Mouse (Mus musculus) forebrain, postnatal 0 days (tissue): ENCODE data around the gene Cdh5. TPM values are rescaled to one million over a fixed set of nuclear protein-coding genes. Genes with fewer than 3 reads are reported as not detected.

ENCODE experiments used
- ATAC-seq: fragments of 200-750 bp; cut with Nextera tagmentation; 2 replicates; pipeline ENCODE4 v1.8.0; 2017; ENCODE audit warnings: mild to moderate bottlenecking, moderate library complexity
- DNase-seq: peaks from one replicate; pipeline ENCODE4 v3.0.0-alpha.2; 2015
- H3K27ac ChIP-seq: fragments of 300-500 bp; sonication (generic); 2 replicates; pipeline ENCODE4 v1.5.1; 2014; ENCODE audit warnings: low read depth, mild to moderate bottlenecking, antibody characterized with exemption, low read length, moderate library complexity, mixed read lengths
- H3K27me3 ChIP-seq: fragments of 300-500 bp; sonication (generic); 2 replicates; pipeline ENCODE4 v1.6.1; 2014; ENCODE audit warnings: mild to moderate bottlenecking, low read length, mixed read lengths; ENCODE audit not compliant: insufficient read depth
- H3K36me3 ChIP-seq: fragments of 300-500 bp; sonication (generic); 2 replicates; pipeline ENCODE4 v1.6.1; 2014; ENCODE audit warnings: mild to moderate bottlenecking, moderate library complexity; ENCODE audit not compliant: insufficient read depth
- H3K4me1 ChIP-seq: fragments of 300-500 bp; sonication (generic); 2 replicates; pipeline ENCODE4 v1.6.1; 2014; ENCODE audit warnings: antibody characterized with exemption; ENCODE audit not compliant: insufficient read depth
- H3K4me2 ChIP-seq: fragments of 300-500 bp; sonication (generic); 2 replicates; pipeline ENCODE4 v1.6.1; 2014; ENCODE audit warnings: low read depth, mild to moderate bottlenecking, moderate library complexity
- H3K4me3 ChIP-seq: fragments of 300-500 bp; sonication (generic); 2 replicates; pipeline ENCODE4 v1.5.1; 2014; ENCODE audit warnings: low read depth, low read length, mixed read lengths
- H3K9ac ChIP-seq: fragments of 300-500 bp; sonication (generic); 2 replicates; pipeline ENCODE4 v1.6.1; 2014; ENCODE audit warnings: mild to moderate bottlenecking
- H3K9me3 ChIP-seq: fragments of 300-500 bp; sonication (generic); 2 replicates; pipeline ENCODE4 v1.6.1; 2016; ENCODE audit warnings: low read length
- CTCF ChIP-seq: sonication (generic); IDR thresholded peaks from 2 replicates; pipeline ENCODE4 v1.5.1; 2016; ENCODE audit warnings: antibody characterized with exemption, control low read depth, low read depth
- WGBS: fragments of 180-500 bp; shearing (Covaris S2); extraction: QIAGEN DNeasy Blood & Tissue Kit; methylation state at CpG from one replicate; pipeline ENCODE4 v1.1.7; 2014; 5-methylcytosine and 5-hydroxymethylcytosine counted together
- polyA plus RNA-seq: library from polyadenylated mRNA; unstranded; fragments of >200 nt; fragmentation: Nextera tagmentation; extraction: Ambion mirVana; gene quantifications from 2 replicates; pipeline ENCODE4 v1.2.1, GENCODE M21; 2015
- total RNA-seq: library from RNA; depleted of rRNA; stranded (reverse); fragments of >200 nt; gene quantifications from 2 replicates; pipeline ENCODE4 v1.2.3, GENCODE M21; 2014

The Cdh5 gene
- total and polyA plus RNA-seq, 2 experiments from 2014 or later: 8.4 to 18.1 TPM

GRCm38 (mm10) chr8:104137636-104138035 is 36.2 kb downstream of the Cdh5 start:
- ATAC-seq: no peak
- no peak for TF ChIP-seq CTCF
- 93% methylated on average over 5 of the region's 5 CpGs for WGBS

GRCm38 (mm10) chr8:104140611-104141010 is 39.2 kb downstream of the Cdh5 start:
- no peak overlapping the region for H3K27ac ChIP-seq
- no peaks in the 10 kb centered on the region for H3K4me1 ChIP-seq
- no peaks in the 10 kb centered on the region for H3K27me3 ChIP-seq
- H3K4me3 ChIP-seq: no peak overlapping the region
- no peak overlapping the region for H3K4me2 ChIP-seq
- WGBS: 90% methylated on average over 13 of the region's 13 CpGs
- no peak overlapping the region for H3K9ac ChIP-seq
- no peaks in the 10 kb centered on the region for H3K36me3 ChIP-seq
- no peaks in the 10 kb centered on the region for H3K9me3 ChIP-seq
- no peak for TF ChIP-seq CTCF
- no peak for ATAC-seq
- DNase-seq: no peak

More at GRCm38 (mm10) chr8:104137636-104138035, 36.2 kb downstream of the Cdh5 start:
- Histone ChIP-seq H3K27ac (no peak overlapping the region), H3K4me2 (no peak overlapping the region), H3K4me1 (no peaks in the 10 kb centered on the region), H3K27me3 (no peaks in the 10 kb centered on the region), H3K4me3 (no peak overlapping the region), H3K9ac (no peak overlapping the region), H3K36me3 (no peaks in the 10 kb centered on the region), H3K9me3 (no peaks in the 10 kb centered on the region)
- no peak for DNase-seq

- no peak overlapping the region for H3K4me3 ChIP-seq
- DNase-seq: no peak
- H3K36me3 ChIP-seq: no peaks in the 10 kb centered on the region
- no peak overlapping the region for H3K4me2 ChIP-seq
- 93% methylated on average over 25 of the region's 25 CpGs for WGBS
- H3K27me3 ChIP-seq: no peaks in the 10 kb centered on the region
- no peaks in the 10 kb centered on the region for H3K4me1 ChIP-seq
- ATAC-seq: no peak
- no peak for TF ChIP-seq CTCF
- no peak overlapping the region for H3K9ac ChIP-seq
- H3K27ac ChIP-seq: no peak overlapping the region
- H3K9me3 ChIP-seq: no peaks in the 10 kb centered on the region
These were observed 41.0 kb downstream of the Cdh5 start for GRCm38 (mm10) chr8:104142415-104142814.

- Histone ChIP-seq H3K4me2 (no peak overlapping the region), H3K27me3 (no peaks in the 10 kb centered on the region), H3K27ac (no peak overlapping the region), H3K4me1 (no peaks in the 10 kb centered on the region), H3K9ac (no peak overlapping the region), H3K9me3 (no peaks in the 10 kb centered on the region), H3K4me3 (no peak overlapping the region), H3K36me3 (no peaks in the 10 kb centered on the region)
- WGBS: 85% methylated on average over 4 of the region's 4 CpGs
- TF ChIP-seq CTCF: no peak
- ATAC-seq: no peak
- no peak for DNase-seq
These were observed 42.0 kb downstream of the Cdh5 start for GRCm38 (mm10) chr8:104143379-104143778.

- ATAC-seq: no peak
- no peaks in the 10 kb centered on the region for H3K4me1 ChIP-seq
- peak; percentile 14 for DNase-seq
These were observed 43.2 kb downstream of the Cdh5 start for GRCm38 (mm10) chr8:104144434-104145216.

GRCm38 (mm10) chr8:104145981-104146689 is 44.7 kb downstream of the Cdh5 start:
- TF ChIP-seq CTCF: peak; percentile 83
- WGBS: 31% methylated on average over 15 of the region's 15 CpGs
- no peaks in the 10 kb centered on the region for H3K27me3 ChIP-seq
- no peak overlapping the region for H3K4me2 ChIP-seq
- no peak overlapping the region for H3K9ac ChIP-seq
- no peak overlapping the region for H3K27ac ChIP-seq
- H3K9me3 ChIP-seq: no peaks in the 10 kb centered on the region
- H3K4me1 ChIP-seq: no peaks in the 10 kb centered on the region
- ATAC-seq (peak; percentile 88), DNase-seq (peak; percentile 82)
- no peaks in the 10 kb centered on the region for H3K36me3 ChIP-seq
- no peak overlapping the region for H3K4me3 ChIP-seq

More at GRCm38 (mm10) chr8:104144434-104145216, 43.2 kb downstream of the Cdh5 start:
- Histone ChIP-seq H3K27ac (no peak overlapping the region), H3K36me3 (no peaks in the 10 kb centered on the region), H3K9ac (no peak overlapping the region), H3K4me2 (no peak overlapping the region), H3K4me3 (no peak overlapping the region), H3K27me3 (no peaks in the 10 kb centered on the region), H3K9me3 (no peaks in the 10 kb centered on the region)
- TF ChIP-seq CTCF: peak; percentile 35; the same call in 1 of the 2 replicates
- WGBS: 76% methylated on average over 13 of the region's 13 CpGs
